Mouse (Mus musculus) cerebellum, postnatal 36 days (tissue): ENCODE data around the gene Abhd17c.
"Not testable (repeated sequence)": the region's sequence is repeated elsewhere in the genome, so short reads cannot be mapped to it uniquely, and the experiment has no call there.

ENCODE experiments used
- DNase-seq, 2 experiments: peaks; one replicate each; pipeline ENCODE4 v3.0.0; 2021 to 2022; ENCODE audit warnings: mixed read lengths in 2 of 2

The Abhd17c gene

DNA sequence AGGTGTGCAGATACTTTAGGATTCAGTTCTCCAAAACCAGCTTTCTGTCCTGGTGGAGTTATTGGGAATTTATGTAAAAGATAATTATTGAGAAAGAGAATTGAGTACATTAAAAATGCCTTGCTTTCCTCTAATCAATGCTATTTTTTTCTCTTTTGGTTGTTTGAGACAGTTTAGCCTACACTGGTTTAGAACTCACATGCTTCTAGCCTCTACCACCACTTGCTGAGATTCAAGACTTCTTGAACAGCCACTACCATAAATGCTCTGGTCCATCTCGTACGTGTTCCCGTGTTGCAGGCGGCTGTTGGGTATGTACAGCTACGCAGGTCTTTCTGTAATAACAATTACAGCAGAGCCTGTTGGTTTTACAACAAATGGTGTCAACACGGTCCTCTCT lies 681 bp upstream of the Abhd17c start:
- DNase-seq, result no peak

DNA sequence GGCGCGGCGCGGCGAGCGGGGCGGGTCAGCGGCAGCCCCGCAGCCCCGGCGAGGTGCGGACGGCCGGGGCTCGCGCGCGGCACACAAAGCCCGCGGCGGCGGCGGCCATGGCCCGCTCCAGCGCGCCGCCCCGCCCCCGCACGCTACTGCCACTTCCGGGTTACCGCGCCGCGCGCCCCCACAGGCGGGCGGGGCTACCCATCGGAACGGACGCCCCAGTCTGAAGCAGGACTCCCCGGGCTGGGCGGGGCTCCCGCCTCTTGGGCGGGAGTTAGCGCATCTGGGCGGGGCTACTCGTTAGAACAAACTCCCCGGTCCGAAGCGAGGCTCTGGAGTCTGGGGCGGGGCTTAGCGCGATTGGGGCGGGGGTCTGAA lies 254 bp upstream of the Abhd17c start:
- peak; percentile 87 to 94 for DNase-seq

DNA sequence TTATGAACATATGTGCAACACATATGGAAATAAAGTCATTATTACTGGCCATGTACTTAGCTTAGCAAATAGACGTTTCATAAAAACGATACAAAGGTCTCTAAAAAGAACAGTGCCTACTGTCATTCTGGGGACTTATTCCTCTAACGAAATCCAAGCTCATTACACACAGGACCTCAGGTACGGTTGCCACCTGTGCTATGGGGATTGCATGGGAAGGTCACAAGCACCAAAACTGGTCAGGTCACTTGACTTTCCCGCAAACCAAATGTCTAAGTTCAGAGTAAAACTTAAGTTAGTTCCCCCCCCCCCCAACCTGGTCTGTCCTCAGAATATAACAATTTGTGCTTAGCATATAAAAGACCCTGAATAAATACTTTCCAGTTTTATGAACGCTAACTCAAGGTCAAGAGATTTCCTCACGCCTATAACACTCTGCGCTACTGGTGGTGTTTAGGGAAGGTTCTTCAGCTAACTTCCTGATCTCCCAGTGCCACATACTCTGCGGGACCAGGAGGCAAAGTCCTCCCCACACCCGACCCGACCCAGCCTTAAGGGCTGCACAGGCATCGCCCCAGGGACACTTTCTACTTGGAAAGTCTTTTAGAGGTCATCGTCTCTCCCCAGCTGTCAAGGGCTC lies 1.2 kb downstream of the Abhd17c start:
- no peak for DNase-seq

DNA sequence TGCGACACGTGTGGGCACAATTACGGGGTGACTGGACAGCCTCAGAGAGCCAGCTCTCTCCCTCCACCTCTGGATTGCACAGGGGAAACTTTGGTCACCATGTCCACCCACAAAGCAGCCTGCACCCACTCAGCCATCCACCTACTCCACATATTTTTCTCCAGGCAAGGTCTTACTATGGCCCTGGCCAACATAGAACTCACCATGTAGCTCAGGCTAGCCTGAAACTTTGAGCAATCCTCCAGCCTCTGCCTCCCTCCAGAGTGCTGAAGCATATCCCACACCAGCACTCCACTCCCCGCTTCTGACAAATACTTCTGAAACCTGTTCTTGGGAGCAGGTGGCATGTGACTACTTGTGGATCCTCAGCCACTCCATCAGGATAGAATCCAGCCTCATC lies 1.9 kb downstream of the Abhd17c start:
- DNase-seq, result no peak

DNA sequence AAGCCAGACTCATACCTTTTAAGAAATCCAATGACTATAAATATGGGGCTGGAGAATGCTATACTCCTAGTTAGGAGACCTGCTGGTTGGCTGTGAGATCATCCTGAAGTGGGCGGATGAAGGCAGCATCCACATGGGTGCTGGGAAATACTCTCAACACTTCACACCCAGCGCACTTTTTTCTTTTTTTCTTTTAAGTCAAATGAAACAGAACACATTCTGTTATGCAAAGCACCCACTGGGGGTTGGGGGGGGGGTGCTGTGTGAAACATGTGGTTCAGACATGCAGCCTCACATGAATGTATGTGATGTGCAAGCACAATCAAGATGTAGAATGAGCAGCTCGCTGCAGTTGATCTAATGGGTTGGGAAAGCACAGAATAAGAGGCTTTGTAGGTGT lies 2.8 kb downstream of the Abhd17c start:
- no peak for DNase-seq

DNA sequence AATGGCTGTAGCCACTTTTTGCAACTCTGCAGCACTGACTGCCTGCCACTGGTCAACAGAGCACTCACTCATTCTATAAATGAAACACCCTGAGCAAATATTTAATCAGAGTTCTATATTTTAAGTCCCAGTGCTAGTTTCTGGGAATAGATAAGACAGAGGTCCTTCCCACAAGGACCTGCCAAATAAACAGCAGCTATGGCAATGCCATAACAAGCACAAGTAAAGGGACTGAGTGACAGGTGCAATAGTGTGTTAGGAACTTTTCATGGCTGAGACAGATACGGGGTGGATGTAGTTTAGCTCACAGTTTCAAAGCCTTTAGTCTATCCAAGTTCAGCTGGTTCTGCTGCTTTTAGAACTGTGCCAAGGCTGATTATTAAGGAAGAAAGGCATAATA lies 3.9 kb downstream of the Abhd17c start:
- DNase-seq, result no peak

DNA sequence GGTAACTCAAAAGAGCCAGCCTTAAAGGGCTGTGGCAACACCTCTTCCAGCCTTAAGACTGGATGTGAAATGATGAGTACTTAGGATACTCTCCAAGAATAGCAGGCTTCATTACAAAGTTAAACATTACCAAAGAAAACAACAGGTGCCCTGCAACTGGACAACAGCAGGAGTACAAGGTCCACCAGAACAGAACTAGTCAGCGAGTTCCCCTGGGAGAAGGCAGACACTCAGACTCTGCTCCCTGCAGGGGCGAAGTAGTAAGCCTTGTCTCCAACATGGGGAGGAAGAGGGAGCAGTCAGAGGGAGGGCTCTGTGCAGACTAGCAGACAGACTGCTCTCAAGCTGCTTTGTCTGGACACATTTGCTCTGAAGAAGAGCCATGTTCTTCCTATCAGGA lies 6.1 kb downstream of the Abhd17c start:
- no peak for DNase-seq

DNA sequence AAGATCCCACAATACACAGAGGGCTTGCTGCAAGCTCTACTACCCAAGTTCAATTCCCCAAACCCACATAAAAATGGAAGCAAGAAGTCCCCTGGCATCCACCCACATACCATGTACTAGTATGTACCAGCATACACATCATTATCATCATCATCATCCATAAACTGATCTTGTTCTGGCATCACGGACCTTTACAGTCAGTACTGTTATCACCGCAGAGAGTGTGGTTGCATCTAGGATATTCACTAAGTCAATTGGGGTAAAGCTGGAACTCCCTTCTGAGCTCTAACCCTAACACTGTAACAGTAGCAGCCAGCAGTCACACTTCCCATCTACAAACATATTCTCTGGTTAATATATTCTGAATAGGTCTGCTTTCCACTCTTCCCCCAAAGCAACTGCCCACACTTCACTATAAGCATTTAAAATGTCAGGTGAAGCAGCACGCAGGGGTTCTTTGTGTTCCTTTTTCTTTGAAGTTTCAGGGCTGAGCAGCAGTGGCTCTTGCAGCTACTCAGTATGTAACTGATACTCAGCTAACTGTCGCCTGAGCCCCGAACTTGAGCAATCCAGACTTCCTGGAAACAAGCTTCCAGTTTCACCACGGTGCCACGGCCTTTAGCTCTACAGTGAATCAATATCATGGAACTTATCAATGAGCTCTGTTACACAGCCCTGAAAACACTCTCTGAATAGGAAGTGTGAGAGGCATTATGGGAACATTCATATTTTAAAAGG lies 8.8 kb downstream of the Abhd17c start:
- DNase-seq, result no peak

DNA sequence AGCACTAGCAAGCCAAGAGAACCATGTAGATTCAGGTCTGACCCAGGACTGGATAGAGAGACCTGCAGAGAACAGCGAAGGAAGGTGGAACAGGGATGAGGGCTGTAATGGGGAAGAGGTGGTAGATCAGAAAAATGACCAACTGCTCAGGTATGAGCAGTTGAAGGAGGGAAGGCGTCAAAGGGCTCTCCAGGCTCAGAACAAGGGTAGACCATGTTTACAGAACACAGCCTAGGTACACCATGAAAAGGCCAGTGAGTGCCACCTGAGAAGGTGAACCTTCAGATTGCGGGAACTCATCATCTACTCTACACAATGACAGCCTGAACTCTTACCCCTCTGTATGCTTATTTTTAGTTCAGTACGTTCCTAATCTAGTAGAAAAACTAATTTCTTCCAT lies 9.5 kb downstream of the Abhd17c start:
- no peak for DNase-seq

DNA sequence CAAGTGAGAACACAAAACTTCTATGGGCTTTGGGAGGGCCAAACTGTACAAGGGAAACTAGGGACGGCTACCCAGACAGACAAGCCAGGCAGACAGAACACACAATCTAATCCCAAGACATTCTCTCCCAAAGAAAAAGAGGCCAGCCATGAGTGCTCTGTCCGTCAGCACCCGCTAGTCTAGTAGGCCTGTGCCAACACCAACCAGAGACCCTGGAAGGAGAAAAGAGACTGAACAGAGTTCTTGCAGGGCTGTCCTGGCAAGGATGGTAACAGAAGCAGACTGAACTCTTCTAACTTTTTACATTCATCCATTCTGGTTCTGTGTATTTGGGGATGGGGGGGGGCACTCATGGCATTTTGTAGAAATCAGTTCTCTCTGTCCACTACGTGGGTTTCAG lies 12.1 kb downstream of the Abhd17c start:
- no peak for DNase-seq

DNA sequence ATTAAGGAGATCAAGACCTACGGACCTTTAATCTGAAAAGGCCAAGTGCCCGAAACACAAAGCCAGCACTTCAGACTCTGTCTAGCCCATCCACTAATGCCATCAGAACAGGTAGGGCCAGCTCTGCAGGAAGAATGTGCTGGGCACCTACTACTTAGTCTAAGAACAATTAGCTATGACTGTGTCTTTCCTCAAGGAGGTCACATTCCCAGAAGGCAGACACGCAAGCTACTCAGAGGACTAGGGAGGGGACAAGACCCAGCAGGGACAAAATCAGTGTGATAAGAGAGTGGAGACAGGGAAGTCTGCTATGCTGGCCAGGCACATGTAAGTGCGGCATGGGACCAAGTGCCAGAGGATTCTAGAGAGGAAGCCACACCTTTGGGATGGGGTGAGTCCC lies 13.0 kb downstream of the Abhd17c start:
- no peak for DNase-seq

DNA sequence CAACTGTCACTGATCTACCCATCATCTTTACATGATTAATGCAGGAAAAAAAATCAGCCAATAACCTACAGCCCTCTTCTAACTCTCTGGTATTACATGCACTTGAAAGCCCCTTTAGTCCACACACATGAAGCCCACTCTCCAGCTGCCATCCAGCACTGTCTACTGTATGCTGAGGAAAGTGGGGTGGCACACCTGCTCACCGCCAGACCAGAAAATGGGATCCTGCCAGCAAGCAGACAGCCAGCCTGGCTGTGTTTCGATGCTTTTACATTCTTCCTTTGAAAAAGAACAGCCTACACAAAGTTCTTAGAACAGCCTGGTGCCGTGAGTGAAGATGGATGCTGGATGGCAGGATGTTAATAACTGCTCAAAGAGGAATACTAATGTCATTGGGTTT lies 13.9 kb downstream of the Abhd17c start:
- DNase-seq, result no peak

DNA sequence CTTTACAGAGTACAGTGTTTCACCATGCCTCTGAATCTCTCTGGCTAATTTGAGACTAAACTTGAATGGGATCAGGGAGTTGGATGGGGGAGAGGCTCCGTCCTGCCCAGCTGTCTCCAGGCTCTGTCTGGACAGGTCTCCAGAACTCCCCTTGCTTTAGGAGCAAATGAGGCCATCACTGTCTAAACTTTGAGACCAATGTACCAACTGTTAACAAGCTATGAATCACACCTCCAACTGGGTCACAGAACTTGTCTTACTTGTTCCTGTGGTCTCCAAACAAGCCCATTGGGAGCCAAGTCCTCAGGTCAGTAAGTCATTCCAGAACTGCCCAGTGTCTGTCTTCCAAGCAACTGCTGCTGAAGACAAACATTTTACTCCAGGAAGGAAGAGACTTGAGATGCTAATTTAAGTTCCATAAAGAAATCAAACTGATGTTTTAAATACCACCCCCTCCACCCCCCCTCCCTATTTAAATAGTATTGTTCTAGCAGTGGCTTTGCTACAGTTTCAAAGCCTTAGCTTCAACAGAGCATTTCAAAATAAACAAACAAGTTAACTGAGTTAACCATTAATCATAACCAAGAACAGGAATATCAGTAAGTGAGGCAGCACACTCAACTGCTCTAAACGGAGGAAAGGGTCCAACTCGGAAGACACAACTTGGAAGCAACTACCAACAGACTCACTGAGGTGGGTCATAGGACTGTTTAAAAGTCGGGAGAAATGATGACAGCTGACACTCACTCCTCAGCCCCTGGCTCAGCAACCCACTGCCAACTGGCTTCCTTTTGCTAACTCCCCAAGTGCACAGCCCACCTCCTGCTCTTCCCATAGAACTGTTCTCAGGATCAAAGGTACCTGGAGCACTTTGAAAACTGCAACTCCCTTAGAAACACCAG lies 15.6 kb downstream of the Abhd17c start:
- no peak for DNase-seq

DNA sequence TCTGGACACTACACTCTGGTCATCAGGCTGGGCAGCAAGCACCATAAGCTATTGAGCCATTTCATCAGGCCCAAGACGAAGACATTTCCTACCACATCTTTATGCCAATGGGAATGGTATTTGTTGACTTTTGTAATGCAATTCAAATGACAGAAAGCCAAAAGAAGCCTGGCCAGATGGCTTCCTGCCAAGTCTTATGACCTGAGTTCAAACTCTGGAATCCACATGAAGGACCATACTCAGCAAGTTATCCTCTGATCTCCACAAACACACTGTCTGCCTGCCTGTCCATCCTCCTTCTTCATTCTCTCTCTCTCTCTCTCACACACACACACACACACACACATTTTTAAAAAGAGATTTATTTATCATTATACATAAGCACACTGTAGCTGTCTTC lies 19.0 kb downstream of the Abhd17c start:
- DNase-seq, result no peak

DNA sequence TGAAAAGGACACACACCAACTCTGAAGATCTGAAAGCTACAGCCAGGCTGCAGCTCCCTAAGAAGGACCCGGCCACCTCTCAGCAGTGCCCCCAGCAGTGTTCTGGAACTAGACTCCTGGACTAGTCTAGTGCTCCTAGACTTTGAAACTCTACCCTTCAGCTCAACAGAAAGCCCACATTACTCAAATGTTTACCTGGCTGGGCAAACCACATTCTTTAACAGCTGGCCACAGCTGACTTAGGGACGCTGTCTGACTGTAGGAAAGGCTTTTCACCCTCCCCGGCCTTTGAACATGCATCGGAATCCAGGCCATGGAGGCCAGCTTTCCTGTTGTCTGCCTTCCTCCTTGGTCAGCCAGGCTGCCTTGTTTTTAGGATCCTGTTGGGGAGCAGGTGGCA lies 20.0 kb downstream of the Abhd17c start:
- no peak for DNase-seq

DNA sequence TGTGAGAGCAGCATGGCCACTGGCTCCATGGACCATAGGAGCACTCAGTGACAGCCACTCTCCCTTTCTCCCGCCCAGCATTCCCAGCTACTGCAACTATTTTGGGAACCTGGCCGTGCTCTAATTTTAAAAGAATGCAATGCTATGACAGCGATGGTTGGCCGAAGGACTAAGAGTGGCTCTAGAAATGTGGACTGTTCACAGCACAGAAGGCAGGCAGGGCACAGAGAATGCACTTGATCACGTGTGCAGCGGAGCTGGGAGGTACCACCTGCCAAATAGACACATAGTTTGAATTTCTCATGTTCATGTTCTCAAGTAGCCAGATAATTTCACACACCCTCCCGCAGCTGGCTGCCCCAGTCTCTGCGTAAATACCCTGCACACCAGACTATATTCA lies 23.0 kb downstream of the Abhd17c start:
- DNase-seq, result peak in 1 of 2 experiments; percentile 21

DNA sequence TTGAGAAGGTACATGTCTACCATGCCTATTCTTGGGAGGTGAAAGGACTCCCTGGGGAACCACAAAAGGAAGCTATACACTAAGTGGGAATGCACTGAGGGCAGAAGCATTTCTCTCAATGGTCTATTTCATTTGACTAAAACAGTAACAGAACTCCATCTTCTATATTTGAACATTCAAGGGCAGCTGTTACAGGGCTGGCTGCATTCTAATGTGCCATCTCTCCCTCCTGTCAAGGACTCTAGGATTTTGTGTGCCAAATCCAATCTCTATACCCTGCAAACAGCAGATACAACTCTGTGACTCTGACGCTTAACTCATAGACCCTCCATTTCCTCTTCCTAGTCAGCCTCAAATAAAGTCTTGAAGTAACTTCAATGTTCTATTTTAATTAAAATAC lies 26.0 kb downstream of the Abhd17c start:
- DNase-seq, result no peak

DNA sequence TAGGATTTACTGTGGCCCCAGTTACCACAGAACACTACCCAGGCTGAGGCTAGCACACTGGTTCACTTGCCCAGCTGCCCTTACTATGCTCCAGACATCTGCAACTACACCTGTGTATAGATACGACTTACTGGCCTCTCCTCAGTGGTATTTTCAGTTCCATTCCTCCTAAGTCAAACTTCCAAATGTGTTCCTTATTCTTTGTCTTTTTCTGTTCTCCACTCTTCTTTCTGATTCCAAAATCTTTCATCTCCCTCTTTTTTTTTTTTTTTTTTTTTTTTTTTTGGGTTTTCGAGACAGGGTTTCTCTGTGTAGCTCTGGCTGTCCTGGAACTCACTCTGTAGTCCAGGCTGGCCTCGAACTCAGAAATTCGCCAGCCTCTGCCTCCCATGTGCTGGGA lies 28.0 kb downstream of the Abhd17c start:
- not testable (repeated sequence) for DNase-seq

DNA sequence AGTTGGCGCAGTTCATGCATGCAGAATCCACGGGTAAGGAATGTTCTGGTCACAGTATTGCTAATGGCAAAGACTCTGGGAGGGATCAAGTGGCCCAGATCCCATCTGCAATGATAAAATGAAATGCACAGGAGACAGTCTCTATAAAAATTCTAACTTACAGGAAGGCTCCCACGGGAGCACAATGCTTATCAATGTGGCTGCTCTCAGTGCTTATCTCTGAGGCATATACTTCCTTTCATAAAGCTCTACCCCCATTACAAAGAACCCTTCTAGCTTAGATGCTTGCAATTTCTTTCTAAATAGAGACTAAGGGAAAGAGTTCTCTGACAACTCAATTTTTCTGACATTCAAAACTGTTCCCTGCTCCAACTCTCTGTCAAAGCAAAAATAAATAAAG lies 29.9 kb downstream of the Abhd17c start:
- no peak for DNase-seq

DNA sequence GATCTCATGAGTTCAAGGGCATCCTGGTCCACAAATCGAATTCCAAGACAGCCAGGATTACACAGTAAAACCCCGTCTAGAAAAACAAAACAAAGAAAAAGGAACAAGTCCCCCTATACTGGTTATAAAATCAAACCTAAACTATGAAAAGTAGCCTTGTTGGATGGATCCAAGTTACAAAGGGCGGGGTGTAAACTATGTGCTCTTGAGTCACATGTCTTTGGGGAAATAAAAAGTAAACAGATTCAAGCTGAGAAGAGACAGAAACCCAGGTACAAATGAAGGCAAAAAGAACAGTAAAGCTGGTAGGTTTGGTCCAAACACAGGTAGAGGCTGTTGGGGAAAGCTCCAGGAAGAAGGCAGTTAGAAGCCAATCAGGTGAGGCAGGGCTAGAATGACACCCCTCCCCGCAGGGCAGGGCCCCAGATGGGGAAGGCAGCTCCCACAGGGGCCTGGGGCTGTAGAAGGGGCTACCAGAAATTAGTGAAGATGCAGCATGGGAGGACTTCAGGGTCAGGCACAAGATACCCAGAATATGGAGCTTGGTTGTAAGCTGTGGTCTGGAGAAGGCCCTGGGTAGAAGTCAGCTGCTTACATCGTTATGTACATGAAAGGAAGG lies 31.4 kb downstream of the Abhd17c start:
- no peak for DNase-seq

DNA sequence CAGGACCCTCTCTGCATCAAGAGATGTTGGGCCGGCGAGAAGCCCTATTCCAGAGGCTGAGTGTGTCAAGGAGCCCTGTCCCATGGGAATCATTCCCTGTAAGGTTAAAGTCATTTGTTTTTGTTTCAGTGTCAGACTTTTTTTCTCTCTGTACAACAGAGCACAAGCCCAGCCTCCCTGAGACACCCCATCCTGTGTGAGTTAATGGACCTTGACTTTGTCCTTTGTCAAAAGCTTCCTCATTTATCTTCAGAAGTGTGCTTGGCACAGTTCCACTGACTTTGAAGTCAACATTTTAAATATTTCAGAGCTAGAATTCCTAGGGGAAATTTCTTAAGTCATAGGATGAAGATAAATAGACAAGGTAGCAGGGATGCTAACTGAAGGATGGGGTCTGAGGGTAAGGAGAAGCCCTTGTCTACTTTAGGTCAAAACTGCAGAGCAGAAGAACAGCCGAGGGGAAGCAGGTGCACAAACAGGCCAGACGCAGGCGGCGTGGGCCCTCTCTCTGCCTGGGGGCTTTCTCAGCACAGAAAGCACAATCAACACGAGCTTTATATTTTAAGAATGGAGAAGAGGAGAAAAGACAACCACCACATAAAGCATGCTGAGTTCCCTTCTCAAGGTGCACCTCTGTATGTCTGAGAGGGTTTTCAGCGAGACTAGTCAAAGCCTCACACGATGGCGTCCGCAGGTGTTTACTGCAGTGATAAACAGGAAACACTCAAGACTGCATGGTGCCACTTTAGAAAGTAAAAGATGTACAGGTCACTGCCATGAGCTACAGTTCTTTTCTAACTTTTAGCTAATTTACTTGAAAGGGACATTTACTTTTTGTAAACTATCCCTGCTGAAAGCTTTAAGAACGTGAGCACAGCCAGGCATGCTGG lies 32.2 kb downstream of the Abhd17c start:
- no peak for DNase-seq

DNA sequence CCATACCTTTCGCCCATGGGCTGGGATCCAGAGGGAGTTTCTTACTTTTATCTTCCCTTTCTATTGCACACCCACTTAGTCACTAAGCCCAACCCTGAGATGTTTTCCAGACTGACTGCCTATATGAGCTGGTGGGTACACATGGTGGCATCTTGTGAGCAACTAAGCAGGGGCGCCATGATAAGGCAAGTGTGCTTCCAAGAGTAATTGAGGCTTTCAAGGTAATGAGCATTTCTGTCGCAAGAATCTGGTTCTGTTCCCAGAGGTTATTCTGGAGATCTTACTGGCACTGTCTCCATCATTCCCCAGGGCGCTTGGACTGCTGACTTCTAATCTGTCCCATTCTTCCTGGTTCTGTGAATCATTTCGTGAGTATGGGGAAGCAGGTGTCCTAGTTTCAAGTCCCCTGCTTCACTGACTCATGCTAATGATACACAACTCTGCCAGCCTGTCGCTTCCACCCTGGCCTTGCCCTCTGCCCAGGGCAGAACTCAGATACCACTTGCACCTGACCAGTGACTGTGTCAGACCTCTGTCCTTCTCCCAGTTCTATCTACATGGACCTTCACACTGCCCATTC lies 34.1 kb downstream of the Abhd17c start:
- DNase-seq, result no peak
